Mouse (Mus musculus): ENCODE data around the gene Sept10.

DNA sequence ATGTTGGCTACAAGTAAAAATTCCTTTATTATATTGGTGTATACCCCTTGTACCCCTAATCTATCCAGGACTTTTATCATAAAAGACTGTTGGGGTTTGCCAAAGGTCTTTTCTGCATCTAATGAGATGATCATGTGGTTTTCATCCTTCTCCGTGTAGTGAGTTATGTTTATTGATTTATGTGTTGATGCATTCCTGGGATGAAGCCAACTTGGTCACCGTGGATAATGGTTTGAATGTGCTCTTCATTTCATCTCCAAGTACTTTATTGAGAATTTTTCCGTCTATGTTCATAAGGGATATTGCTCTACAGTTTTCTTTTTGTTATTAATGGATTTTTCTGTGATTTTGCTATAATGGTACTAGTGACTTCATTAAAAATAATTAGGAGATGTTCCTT, 27.9 kb upstream of the Sept10 start:
- TF ChIP-seq CTCF (IDR thresholded peaks at IDR 0.05 in 2 of 3, conservative IDR thresholded peaks at IDR 0.05 in 1 of 3; ENCODE audit: control insufficient read depth in 1 of 3, insufficient read depth in 1 of 3, low read depth in 2 of 3, low read length in 3 of 3, poor library complexity in 1 of 3, severe bottlenecking in 1 of 3) (no peak), ETS1 (IDR thresholded peaks at IDR 0.05; ENCODE audit: low read depth, low read length) (no peak)
